Mouse (Mus musculus) kidney, postnatal 0 days (tissue): ENCODE data around the gene Themis3. TPM values are rescaled to one million over a fixed set of nuclear protein-coding genes. Genes with fewer than 3 reads are reported as not detected.
A peak's percentile ranks its signal among the peaks of the same experiment; 100 is the strongest.

Source experiments
- ATAC-seq: fragments of 200-750 bp; cut with Nextera tagmentation; replicated peaks from 2 replicates; pipeline ENCODE4 v1.8.0; 2017; ENCODE audit warnings: low read depth, moderate number of reproducible peaks, moderate TSS enrichment, moderate library complexity; ENCODE audit not compliant: low FRiP score
- DNase-seq: peaks from one replicate; pipeline ENCODE4 v3.0.0-alpha.2; 2016; ENCODE audit warnings: low spot score
- H3K27ac ChIP-seq: fragments of 300-500 bp; sonication (generic); 2 replicates; pipeline ENCODE4 v1.5.1; 2014; ENCODE audit warnings: mild to moderate bottlenecking
- H3K27me3 ChIP-seq: fragments of 300-500 bp; sonication (generic); 2 replicates; pipeline ENCODE4 v1.6.1; 2014; ENCODE audit warnings: low read length, mixed read lengths; ENCODE audit not compliant: insufficient read depth
- H3K36me3 ChIP-seq: fragments of 300-500 bp; sonication (generic); 2 replicates; pipeline ENCODE4 v1.6.1; 2014; ENCODE audit warnings: low read length, mixed read lengths; ENCODE audit not compliant: insufficient read depth
- H3K4me1 ChIP-seq: fragments of 300-500 bp; sonication (generic); replicated peaks from 2 replicates; pipeline ENCODE4 v1.6.1; 2014; ENCODE audit warnings: antibody characterized with exemption, low read length, mixed read lengths; ENCODE audit not compliant: insufficient read depth
- H3K4me2 ChIP-seq: fragments of 300-500 bp; sonication (generic); 2 replicates; pipeline ENCODE4 v1.6.1; 2014; ENCODE audit warnings: mild to moderate bottlenecking, low read length, moderate library complexity, mixed read lengths
- H3K4me3 ChIP-seq: fragments of 300-500 bp; sonication (generic); replicated peaks from 2 replicates; pipeline ENCODE4 v1.5.1; 2014; ENCODE audit warnings: low read depth, low read length
- H3K9ac ChIP-seq: fragments of 300-500 bp; sonication (generic); 2 replicates; pipeline ENCODE4 v1.6.1; 2014; ENCODE audit warnings: low read depth, low read length
- H3K9me3 ChIP-seq: fragments of 300-500 bp; sonication (generic); replicated peaks from 2 replicates; pipeline ENCODE4 v1.6.1; 2016; ENCODE audit warnings: low read length, inconsistent platforms, mixed read lengths
- CTCF ChIP-seq: IDR thresholded peaks from 2 replicates; pipeline ENCODE4 v1.5.1; 2016; ENCODE audit warnings: antibody characterized with exemption, low read depth, mild to moderate bottlenecking, moderate library complexity
- WGBS: fragments of 180-500 bp; shearing (Covaris S2); extraction: QIAGEN DNeasy Blood & Tissue Kit; methylation state at CpG from one replicate; pipeline ENCODE4 v1.1.7; 2014; 5-methylcytosine and 5-hydroxymethylcytosine counted together
- polyA plus RNA-seq: library from polyadenylated mRNA; unstranded; fragments of >200 nt; fragmentation: Nextera tagmentation; extraction: Ambion mirVana; gene quantifications from 2 replicates; pipeline ENCODE4 v1.2.1, GENCODE M21; 2015

Gene Themis3
- polyA plus RNA-seq, 1 experiment from 2014 or later, result 0.25 TPM

GRCm38 (mm10) chr17:66564213-66564612, 30.2 kb downstream of the Themis3 start:
- H3K27ac ChIP-seq, result no peak overlapping the region

GRCm38 (mm10) chr17:66563551-66563950, 30.9 kb downstream of the Themis3 start:
- Histone ChIP-seq H3K36me3 (no peaks in the 10 kb centered on the region), H3K27ac (no peak overlapping the region), H3K4me1 (no peaks in the 10 kb centered on the region), H3K4me3 (no peak overlapping the region), H3K4me2 (no peak overlapping the region), H3K9ac (no peak overlapping the region), H3K9me3 (no peaks in the 10 kb centered on the region), H3K27me3 (no peaks in the 10 kb centered on the region)
- no peak for TF ChIP-seq CTCF
- ATAC-seq (no peak), DNase-seq (no peak)
- 29% methylated on average over 1 of the region's 1 CpGs for WGBS

More at GRCm38 (mm10) chr17:66564213-66564612, 30.2 kb downstream of the Themis3 start:
- peak; percentile 86 for DNase-seq
- no peaks in the 10 kb centered on the region for H3K27me3 ChIP-seq
- no peaks in the 10 kb centered on the region for H3K4me1 ChIP-seq
- no peak for TF ChIP-seq CTCF
- ATAC-seq, result peak; percentile 54
- no peaks in the 10 kb centered on the region for H3K9me3 ChIP-seq
- no peaks in the 10 kb centered on the region for H3K36me3 ChIP-seq
- 30% methylated on average over 7 of the region's 7 CpGs for WGBS
- H3K9ac ChIP-seq, result no peak overlapping the region
- H3K4me2 ChIP-seq, result no peak overlapping the region
- no peak overlapping the region for H3K4me3 ChIP-seq

- ATAC-seq, result no peak
- Histone ChIP-seq H3K9ac (no peak overlapping the region), H3K27ac (no peak overlapping the region), H3K27me3 (no peaks in the 10 kb centered on the region), H3K9me3 (no peaks in the 10 kb centered on the region), H3K4me1 (no peaks in the 10 kb centered on the region), H3K36me3 (no peaks in the 10 kb centered on the region), H3K4me3 (no peak overlapping the region), H3K4me2 (no peak overlapping the region)
- no peak for TF ChIP-seq CTCF
- peak; percentile 32 for DNase-seq
- 29% methylated on average over 2 of the region's 2 CpGs for WGBS
Measured at GRCm38 (mm10) chr17:66561380-66561779, 33.0 kb downstream of the Themis3 start.

- no peak for ATAC-seq
- peak; percentile 42; the same call in 1 of the 2 replicates for TF ChIP-seq CTCF
- 65% methylated on average over 17 of the region's 17 CpGs for WGBS
- Histone ChIP-seq H3K4me2 (no peak overlapping the region), H3K9me3 (no peaks in the 10 kb centered on the region), H3K27me3 (no peaks in the 10 kb centered on the region), H3K36me3 (no peaks in the 10 kb centered on the region), H3K9ac (no peak overlapping the region), H3K4me1 (no peaks in the 10 kb centered on the region), H3K27ac (no peak overlapping the region), H3K4me3 (no peak overlapping the region)
- DNase-seq, result no peak
Measured at GRCm38 (mm10) chr17:66558404-66559317, 35.8 kb downstream of the Themis3 start.

GRCm38 (mm10) chr17:66552690-66553089, 41.7 kb downstream of the Themis3 start:
- WGBS, result 84% methylated on average over 4 of the region's 4 CpGs
- no peak overlapping the region for H3K4me2 ChIP-seq
- ATAC-seq (no peak), DNase-seq (no peak)
- no peaks in the 10 kb centered on the region for H3K36me3 ChIP-seq
- H3K9me3 ChIP-seq, result no peaks in the 10 kb centered on the region
- H3K9ac ChIP-seq, result no peak overlapping the region
- no peak for TF ChIP-seq CTCF
- H3K4me1 ChIP-seq, result no peaks in the 10 kb centered on the region
- H3K27me3 ChIP-seq, result no peaks in the 10 kb centered on the region
- no peak overlapping the region for H3K27ac ChIP-seq
- H3K4me3 ChIP-seq, result no peak overlapping the region

- Histone ChIP-seq H3K4me2 (no peak overlapping the region), H3K27ac (no peak overlapping the region), H3K36me3 (no peaks in the 10 kb centered on the region), H3K4me3 (no peak overlapping the region), H3K9me3 (no peaks in the 10 kb centered on the region), H3K27me3 (no peaks in the 10 kb centered on the region), H3K4me1 (no peaks in the 10 kb centered on the region), H3K9ac (no peak overlapping the region)
- DNase-seq (no peak), ATAC-seq (no peak; the same call in 1 of the 2 replicates)
- no peak for TF ChIP-seq CTCF
- WGBS, result 92% methylated on average over 5 of the region's 5 CpGs
Measured at GRCm38 (mm10) chr17:66550486-66550885, 43.9 kb downstream of the Themis3 start.
